Mouse (Mus musculus) hindbrain, embryonic 15.5 days (tissue): ENCODE results near the gene Gm20777. TPM values are rescaled to one million over a fixed set of nuclear protein-coding genes. Genes with fewer than 3 reads are reported as not detected.
"Not testable (repeated sequence)": the region's sequence is repeated elsewhere in the genome, so short reads cannot be mapped to it uniquely, and the experiment has no call there.

ENCODE experiments used
- ATAC-seq: fragments of 200-750 bp; cut with Nextera tagmentation; 2 replicates; pipeline ENCODE4 v1.8.0; 2017; ENCODE audit warnings: low read depth, moderate number of reproducible peaks, moderate TSS enrichment; ENCODE audit not compliant: low FRiP score
- H3K27ac ChIP-seq: fragments of 300-500 bp; sonication (generic); replicated peaks from 2 replicates; pipeline ENCODE4 v1.5.1; 2015; ENCODE audit warnings: mild to moderate bottlenecking, inconsistent platforms
- H3K27me3 ChIP-seq: fragments of 300-500 bp; sonication (generic); 2 replicates; pipeline ENCODE4 v1.6.1; 2015; ENCODE audit warnings: control low read depth, inconsistent platforms
- H3K36me3 ChIP-seq: fragments of 300-500 bp; sonication (generic); 2 replicates; pipeline ENCODE4 v1.6.1; 2015; ENCODE audit warnings: control low read depth, inconsistent platforms
- H3K4me1 ChIP-seq: fragments of 300-500 bp; sonication (generic); replicated peaks from 2 replicates; pipeline ENCODE4 v1.6.1; 2015; ENCODE audit warnings: control low read depth, inconsistent platforms
- H3K4me2 ChIP-seq: fragments of 300-500 bp; sonication (generic); 2 replicates; pipeline ENCODE4 v1.6.1; 2015; ENCODE audit warnings: moderate library complexity, mild to moderate bottlenecking, inconsistent platforms
- H3K4me3 ChIP-seq: fragments of 300-500 bp; sonication (generic); 2 replicates; pipeline ENCODE4 v1.5.1; 2015; ENCODE audit warnings: mild to moderate bottlenecking, inconsistent platforms
- H3K9ac ChIP-seq: fragments of 300-500 bp; sonication (generic); 2 replicates; pipeline ENCODE4 v1.6.1; 2015; ENCODE audit warnings: inconsistent platforms
- H3K9me3 ChIP-seq: fragments of 300-500 bp; sonication (generic); 2 replicates; pipeline ENCODE4 v1.6.1; 2016; ENCODE audit warnings: control low read depth, inconsistent platforms
- WGBS: fragments of 180-500 bp; shearing (Covaris S2); methylation state at CpG from one replicate; pipeline ENCODE4 v1.1.7; 2015; 5-methylcytosine and 5-hydroxymethylcytosine counted together
- polyA plus RNA-seq: library from polyadenylated mRNA; unstranded; fragments of >200 nt; fragmentation: Nextera tagmentation; extraction: Ambion mirVana; gene quantifications from 2 replicates; pipeline ENCODE4 v1.2.1, GENCODE M21; 2015

The Gm20777 gene
- polyA plus RNA-seq: not detected in 2 replicates

DNA sequence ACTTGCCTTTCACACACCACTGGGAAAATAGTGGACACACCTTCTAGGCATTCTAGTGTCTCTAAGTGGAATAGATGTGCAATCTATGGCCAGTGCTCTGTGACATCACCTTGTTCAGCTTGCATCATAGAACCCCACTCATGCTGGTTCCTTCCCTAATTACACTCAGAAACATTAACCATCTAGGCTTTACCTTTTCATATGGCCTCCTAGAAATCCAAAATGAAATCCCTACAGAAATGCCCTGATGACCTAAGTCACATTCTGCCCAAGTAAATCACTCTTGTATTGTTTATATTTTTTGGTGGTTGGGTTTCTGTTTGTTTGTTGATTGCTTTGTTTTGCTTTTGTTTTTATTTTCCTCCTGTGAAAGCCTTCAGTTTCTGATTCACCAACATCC is at the start of gene Gm20777:
Gene Gm20777, minus strand, starts transcription at position 101 of the 400 bp plus-strand sequence.
- H3K4me1 ChIP-seq, H3K4me2 ChIP-seq, H3K27ac ChIP-seq, H3K9ac ChIP-seq, H3K36me3 ChIP-seq, ATAC-seq, H3K9me3 ChIP-seq, H3K4me3 ChIP-seq, H3K27me3 ChIP-seq: not testable (repeated sequence)

- no CpG with 5 or more reads among the region's 5 CpGs for WGBS
- H3K27ac ChIP-seq, H3K36me3 ChIP-seq, H3K4me1 ChIP-seq, H3K9me3 ChIP-seq, H3K4me2 ChIP-seq, H3K9ac ChIP-seq, H3K4me3 ChIP-seq, H3K27me3 ChIP-seq, ATAC-seq: not testable (repeated sequence)
Measured at GRCm38 (mm10) chrY:10709551-10709950, 42.7 kb downstream of the Gm20777 start.

- H3K4me1 ChIP-seq, H3K9me3 ChIP-seq, H3K27ac ChIP-seq, H3K36me3 ChIP-seq, H3K4me3 ChIP-seq, H3K9ac ChIP-seq, H3K27me3 ChIP-seq, ATAC-seq, H3K4me2 ChIP-seq: not testable (repeated sequence)
- WGBS: 95% methylated on average over 26 of the region's 30 CpGs
Measured at GRCm38 (mm10) chrY:10708761-10709160, 43.5 kb downstream of the Gm20777 start.

DNA sequence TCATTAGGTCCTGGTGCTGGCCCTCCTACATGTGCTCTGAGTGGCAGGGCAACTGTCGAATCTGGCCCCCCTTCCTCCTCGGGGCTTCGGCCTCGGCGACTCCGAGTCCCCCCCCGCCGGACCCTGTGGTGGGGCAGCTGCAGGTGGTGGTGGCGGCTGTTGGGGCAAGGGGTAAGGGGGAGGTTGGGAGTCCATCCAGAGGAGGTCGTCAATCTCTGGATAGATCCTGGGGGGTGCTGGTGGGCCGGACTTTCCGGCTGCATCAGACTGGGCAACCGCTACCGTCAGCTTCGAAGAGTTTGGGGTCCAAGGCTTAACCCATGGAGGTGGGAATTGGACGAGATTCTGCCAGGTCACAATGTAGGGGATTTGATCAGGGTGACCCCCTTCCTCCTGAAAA is 44.0 kb downstream of the Gm20777 start:
- not testable (repeated sequence) for H3K4me1 ChIP-seq, H3K4me3 ChIP-seq, H3K4me2 ChIP-seq, H3K9me3 ChIP-seq, H3K9ac ChIP-seq, H3K27ac ChIP-seq, H3K27me3 ChIP-seq, ATAC-seq, H3K36me3 ChIP-seq
- 90% methylated on average over 12 of the region's 16 CpGs for WGBS

DNA sequence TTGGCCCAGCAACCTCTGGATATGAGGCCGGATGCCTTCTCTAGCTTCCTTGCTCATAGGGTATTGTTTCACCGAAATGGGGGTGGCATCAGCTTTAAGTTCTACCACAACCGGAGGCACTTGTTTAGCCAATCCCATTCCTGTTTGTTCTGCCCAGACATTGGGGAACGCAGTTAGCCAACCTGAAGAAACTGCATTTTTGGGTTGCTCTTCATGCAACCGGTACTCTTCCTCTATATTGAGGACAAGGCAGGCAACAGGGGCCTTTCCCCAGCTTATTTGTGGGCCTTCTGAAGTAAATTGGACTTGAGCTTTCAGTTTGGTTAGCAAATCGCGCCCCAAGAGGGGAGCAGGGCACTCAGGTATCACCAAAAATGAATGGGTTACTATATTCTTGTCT is 45.6 kb downstream of the Gm20777 start:
- not testable (repeated sequence) for H3K27ac ChIP-seq, H3K4me1 ChIP-seq, ATAC-seq, H3K27me3 ChIP-seq, H3K9ac ChIP-seq, H3K9me3 ChIP-seq, H3K36me3 ChIP-seq, H3K4me2 ChIP-seq, H3K4me3 ChIP-seq
- WGBS: 88% methylated on average over 5 of the region's 7 CpGs

Other genes starting within 250 kb of the Gm20777 start
- not detected in 2 replicates for gene Gm20737, start 216.4 kb downstream of the Gm20777 start, polyA plus RNA-seq
- gene Gm21775, start 199.0 kb downstream of the Gm20777 start, polyA plus RNA-seq: not detected in 2 replicates
- gene Gm21900, start 136.1 kb downstream of the Gm20777 start, polyA plus RNA-seq: not detected in 2 replicates